Mouse (Mus musculus): ENCODE measurements around the gene Foxo6. TPM values are rescaled to one million over a fixed set of nuclear protein-coding genes. Genes with fewer than 3 reads are reported as not detected.

The Foxo6 gene
- polyA plus RNA-seq, 1 experiment from 2014 or later = 0.20 TPM

DNA sequence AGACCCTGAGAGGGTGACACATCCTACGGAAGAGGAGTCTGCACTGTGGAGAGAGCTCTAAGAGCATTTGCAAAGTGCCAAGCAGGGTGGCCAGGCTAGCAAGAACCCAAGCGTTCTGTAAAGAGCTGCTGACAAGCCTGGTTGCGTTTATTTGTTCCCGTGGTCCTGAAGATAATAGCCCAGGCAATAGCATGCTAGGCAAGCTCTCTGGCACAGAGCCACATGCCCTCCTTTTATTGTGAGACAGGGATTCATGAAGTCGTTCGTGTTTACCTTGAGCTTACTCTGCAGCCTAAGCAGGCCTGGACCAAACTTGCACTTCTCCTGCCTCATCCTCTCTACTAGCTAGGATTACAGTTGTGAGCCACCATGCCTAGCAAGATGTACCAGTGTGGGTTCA lies 65.4 kb downstream of the Foxo6 start:
- Histone ChIP-seq H3K4me1 (replicated peaks; ENCODE audit: control insufficient read depth, insufficient read depth, low read length) (no peaks in the 10 kb centered on the region), H3K27ac (ENCODE audit: low read depth, low read length) (no peak overlapping the region), H3K9ac (ENCODE audit: low read depth, low read length) (no peak overlapping the region), H3K9me3 (ENCODE audit: control insufficient read depth, low read length) (no peaks in the 10 kb centered on the region), H3K4me2 (replicated peaks; ENCODE audit: low read depth, low read length) (no peak overlapping the region), H3K4me3 (ENCODE audit: low read depth, low read length) (no peak overlapping the region), H3K36me3 (ENCODE audit: control insufficient read depth, insufficient read depth, low read length) (no peaks in the 10 kb centered on the region), H3K27me3 (ENCODE audit: control insufficient read depth, insufficient read depth, low read length) (no peaks in the 10 kb centered on the region)
- ATAC-seq (ENCODE audit: low FRiP score) (no peak), DNase-seq (ENCODE audit: low spot score) (no peak)
- 73% methylated on average over 6 of the region's 6 CpGs for WGBS

DNA sequence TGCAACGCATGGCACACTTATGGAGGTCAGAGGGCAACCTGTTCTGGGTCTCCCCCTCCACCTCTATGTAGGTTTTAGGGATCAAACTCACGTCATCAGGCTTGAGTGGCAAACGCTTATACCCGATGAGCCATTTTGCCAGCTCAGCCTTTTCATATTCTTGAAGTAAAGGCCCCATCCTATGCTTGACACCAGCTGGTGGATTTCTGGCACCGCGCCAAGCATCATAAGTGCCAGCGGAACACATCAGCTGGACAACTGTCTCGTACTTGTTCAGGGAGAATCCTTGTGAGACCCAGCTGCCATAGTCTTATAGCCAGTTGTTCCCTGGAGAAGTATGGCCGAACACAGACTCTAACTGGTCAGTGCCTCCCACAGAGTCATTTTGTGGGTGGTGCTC lies 68.3 kb downstream of the Foxo6 start:
- Histone ChIP-seq H3K4me3 (ENCODE audit: low read depth, low read length) (no peak overlapping the region), H3K4me2 (replicated peaks; ENCODE audit: low read depth, low read length) (no peak overlapping the region), H3K9me3 (ENCODE audit: control insufficient read depth, low read length) (no peaks in the 10 kb centered on the region), H3K4me1 (replicated peaks; ENCODE audit: control insufficient read depth, insufficient read depth, low read length) (no peaks in the 10 kb centered on the region), H3K27me3 (ENCODE audit: control insufficient read depth, insufficient read depth, low read length) (no peaks in the 10 kb centered on the region), H3K36me3 (ENCODE audit: control insufficient read depth, insufficient read depth, low read length) (no peaks in the 10 kb centered on the region), H3K9ac (ENCODE audit: low read depth, low read length) (no peak overlapping the region), H3K27ac (ENCODE audit: low read depth, low read length) (no peak overlapping the region)
- no peak for ATAC-seq (ENCODE audit: low FRiP score)
- WGBS = 82% methylated on average over 9 of the region's 9 CpGs
- no peak for DNase-seq (ENCODE audit: low spot score)

Other genes with a start within 250 kb of the Foxo6 start
- gene AL607142.1, start 222.4 kb downstream of the Foxo6 start, polyA plus RNA-seq (2014; fragmentation: Nextera tagmentation; extraction: Ambion mirVana) = not detected in 2 replicates
- not detected in 2 replicates for gene Edn2, start 126.1 kb downstream of the Foxo6 start, polyA plus RNA-seq (2014; fragmentation: Nextera tagmentation; extraction: Ambion mirVana)
- gene Scmh1, start 117.9 kb upstream of the Foxo6 start, polyA plus RNA-seq (2014; fragmentation: Nextera tagmentation; extraction: Ambion mirVana) = 47.3 and 53.5 TPM in 2 replicates
- 0.12 TPM in 1 of 2 replicates, not detected in the other for gene Slfnl1, start 244.9 kb upstream of the Foxo6 start, polyA plus RNA-seq (2014; fragmentation: Nextera tagmentation; extraction: Ambion mirVana)

Measured in hindbrain, embryonic 11.5 days (tissue).